Mouse (Mus musculus) megakaryocyte-erythroid progenitor cell, adult 5 weeks (primary cell): Measurements from ENCODE around the gene Gm5169. TPM values are rescaled to one million over a fixed set of nuclear protein-coding genes. Genes with fewer than 3 reads are reported as not detected.

Experiments used
- polyA plus RNA-seq: library from polyadenylated mRNA; stranded (reverse); fragments of >175 nt; gene quantifications from 2 replicates; pipeline ENCODE4 v1.2.3, GENCODE M21; 2012

Gm5169 gene
- not detected in 2 replicates for polyA plus RNA-seq

DNA sequence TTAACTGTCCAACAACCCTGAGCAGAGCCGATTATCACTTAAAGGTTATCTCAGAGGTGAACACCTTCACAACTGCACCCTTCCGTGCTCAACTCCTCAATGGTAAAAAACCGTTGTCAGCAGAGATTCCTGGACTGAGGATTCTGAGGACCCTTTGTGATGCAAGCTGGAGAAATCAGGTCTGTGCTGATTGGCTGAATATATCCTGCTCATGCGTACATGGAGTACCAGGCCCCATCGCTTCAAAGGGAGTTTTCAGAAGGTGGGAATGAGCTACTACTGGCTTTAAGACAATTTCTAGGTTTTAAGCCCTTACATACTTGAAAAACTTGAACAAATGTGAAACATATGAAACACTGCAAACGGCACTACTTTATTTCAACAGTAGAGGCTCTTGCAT lies at the start of gene Gm5169:
Gene Gm5169 (minus strand): TSS at position 101 of the 400 bp plus-strand sequence.

